Mouse (Mus musculus) skeletal muscle tissue, adult 2 months (tissue): ENCODE results near the gene Rnf7.
"Not testable (repeated sequence)": the region's sequence is repeated elsewhere in the genome, so short reads cannot be mapped to it uniquely, and the experiment has no call there.

Experiments
- DNase-seq: peaks from one replicate; pipeline ENCODE4 v3.0.0-alpha.2; 2012; ENCODE audit warnings: low read depth, low spot score

The Rnf7 gene

DNA sequence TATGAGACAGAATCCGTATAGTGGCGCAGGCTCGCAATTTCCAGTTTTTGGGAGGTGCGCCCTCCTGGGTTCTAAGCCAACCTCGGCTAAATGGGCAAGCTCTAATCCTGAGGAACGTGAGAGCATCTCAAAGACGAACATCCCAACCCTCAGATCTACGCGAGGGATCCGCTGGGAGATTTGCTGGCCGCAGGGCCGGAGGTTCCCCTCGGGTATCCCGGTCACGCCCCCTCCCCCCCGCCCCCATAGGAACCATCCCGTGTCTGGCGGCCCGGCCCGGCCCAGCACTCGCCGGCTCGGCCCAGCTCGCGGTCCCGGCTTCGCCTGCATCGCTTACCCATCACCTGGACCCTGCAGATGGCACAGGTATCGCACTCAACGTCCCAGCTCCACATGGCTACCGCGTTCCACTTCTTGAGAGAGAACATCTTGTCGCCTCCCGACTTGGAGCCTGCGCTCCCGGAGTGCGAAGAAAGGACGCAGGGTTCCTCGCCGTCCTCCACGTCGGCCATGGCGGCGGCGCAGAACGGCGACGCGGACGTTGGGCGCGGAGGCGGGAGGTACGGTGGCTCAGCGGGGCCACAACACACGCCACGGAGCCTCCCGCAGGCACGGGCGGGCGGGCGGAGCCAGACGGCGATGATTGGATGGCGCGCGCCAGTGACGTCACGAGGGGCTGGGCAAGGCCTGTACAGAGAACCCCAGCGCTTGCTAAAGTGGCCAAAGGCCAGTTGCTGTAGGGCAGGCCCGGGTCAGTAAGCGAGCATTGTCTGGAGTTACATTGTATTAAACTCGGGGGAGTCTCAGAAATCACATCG lies at the start of gene Rnf7:
Rnf7 (minus strand) TSS at position 605 of the 818 bp plus-strand sequence.
- peak; percentile 96 for DNase-seq

DNA sequence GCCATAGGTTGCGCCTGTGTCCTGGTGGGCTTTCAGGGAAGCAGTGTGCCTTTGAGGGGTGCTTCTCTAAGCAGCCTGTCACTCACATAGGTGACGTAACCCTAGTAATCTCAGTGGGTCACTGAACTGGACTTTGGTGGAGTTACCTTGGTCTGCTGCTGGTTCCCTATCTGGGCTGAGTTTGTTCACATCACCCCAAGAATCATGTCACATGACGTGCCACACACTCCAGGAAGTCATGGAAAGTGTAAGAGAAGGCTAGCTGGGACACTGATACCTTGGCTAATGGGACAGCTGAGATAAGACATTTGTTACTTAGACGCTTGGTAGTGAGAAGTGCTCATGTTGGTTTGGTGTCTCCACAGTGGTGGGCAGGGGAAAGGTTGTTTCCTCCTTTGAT lies 47.5 kb upstream of the Rnf7 start:
- no peak for DNase-seq

DNA sequence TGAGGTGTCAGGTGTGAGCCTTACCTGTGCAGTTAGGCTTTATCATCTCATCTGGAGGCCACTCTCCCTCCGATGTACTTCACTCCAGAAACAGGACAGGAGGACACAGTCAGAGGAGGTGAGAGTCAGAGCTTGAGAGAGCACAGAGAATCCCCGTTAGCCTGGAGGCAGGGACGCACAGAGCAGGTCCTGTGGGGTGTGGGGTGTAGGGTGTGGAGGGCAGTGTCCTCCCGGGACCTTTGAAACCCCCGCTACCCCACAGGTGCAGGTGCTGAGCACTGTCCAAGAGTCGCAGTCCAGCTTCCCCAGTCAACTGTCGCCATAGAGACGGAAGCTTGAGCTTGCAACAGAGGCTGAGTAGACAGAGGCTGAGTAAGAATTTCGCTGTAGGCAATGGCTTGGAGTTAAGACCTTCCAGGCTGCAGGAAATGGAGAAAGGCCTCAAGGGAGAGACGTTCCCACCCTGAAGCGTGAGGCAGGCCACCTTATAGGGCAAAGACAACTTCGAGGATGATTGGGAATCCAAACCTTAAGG lies 46.6 kb upstream of the Rnf7 start, which contains the start of gene Gm28729:
Gm28729 (minus strand) TSS at position 293 of the 535 bp plus-strand sequence.
- no peak for DNase-seq

DNA sequence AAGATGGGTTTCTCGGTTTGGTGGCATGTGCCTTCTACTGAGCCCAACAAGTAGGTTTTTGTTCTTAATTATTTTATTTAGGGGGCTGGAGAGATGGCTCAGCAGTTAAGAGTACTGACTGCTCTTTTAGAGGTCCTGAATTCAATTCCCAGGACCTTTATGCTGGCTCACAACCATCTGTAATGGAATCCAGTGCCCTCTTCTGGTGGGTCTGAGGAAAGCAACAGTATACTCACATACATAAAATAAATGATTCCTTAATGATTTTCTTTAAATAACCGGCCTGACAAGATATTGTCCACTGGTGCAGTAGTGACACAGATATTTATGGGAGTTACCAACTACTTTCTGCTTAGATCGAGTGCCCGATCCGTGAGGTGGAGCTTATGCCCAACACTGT lies 44.7 kb upstream of the Rnf7 start:
- DNase-seq, result no peak

DNA sequence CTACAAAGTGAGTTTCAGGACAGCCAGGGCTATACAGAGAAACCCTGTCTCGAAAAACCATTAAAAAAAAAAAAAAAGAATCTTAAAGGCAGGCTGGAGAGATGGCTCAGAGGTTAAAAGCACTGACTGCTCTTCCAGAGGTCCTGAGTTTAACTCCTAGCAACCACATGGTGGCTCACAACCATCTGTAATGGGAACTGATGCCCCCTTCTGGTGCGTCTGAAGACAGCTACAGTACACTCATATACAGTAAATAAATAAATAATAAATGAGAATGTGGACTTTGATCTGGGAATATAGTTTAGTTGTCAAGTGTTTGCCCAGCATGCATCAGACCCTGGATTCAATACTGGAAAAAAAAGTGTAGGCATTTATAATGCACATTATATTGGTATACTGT lies 43.1 kb upstream of the Rnf7 start:
- DNase-seq, result not testable (repeated sequence)

DNA sequence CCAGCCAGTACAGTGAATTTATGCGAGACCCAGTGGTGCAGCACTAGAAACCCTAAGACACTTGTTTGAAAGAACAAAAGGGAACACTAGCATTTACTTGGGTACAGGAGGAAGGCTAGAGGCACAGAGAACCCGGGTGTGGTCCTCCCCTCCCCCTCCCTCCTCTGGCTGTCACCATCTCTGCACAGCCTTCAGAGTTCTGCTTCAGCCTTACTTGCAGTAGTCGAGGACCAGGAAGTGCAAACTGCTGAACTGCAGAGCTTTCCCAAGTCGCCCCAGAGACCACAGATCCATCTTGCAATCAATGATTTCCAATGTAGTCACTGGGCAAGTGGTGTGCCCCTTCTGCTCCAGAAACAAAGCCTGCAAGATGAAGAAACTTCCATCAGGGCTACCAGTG lies 39.0 kb upstream of the Rnf7 start:
- no peak for DNase-seq

DNA sequence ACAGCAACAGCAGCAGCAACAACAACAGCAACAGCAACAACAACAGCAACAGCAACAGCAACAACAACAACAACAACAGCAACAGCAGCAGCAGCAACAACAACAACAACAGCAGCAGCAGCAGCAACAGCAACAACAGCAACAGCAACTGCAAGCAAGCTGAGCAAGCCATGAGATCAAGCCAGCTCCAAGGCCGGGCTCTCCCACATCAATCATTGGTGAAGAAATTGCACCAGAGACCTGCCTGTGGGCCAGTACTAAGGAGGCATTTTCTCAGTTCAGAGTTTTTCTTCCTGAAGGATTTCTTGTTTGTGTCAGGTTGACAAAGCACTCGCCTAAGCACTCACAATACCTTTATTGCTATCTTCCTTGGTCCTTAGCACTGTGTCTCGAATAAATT lies 38.3 kb upstream of the Rnf7 start:
- DNase-seq, result no peak

DNA sequence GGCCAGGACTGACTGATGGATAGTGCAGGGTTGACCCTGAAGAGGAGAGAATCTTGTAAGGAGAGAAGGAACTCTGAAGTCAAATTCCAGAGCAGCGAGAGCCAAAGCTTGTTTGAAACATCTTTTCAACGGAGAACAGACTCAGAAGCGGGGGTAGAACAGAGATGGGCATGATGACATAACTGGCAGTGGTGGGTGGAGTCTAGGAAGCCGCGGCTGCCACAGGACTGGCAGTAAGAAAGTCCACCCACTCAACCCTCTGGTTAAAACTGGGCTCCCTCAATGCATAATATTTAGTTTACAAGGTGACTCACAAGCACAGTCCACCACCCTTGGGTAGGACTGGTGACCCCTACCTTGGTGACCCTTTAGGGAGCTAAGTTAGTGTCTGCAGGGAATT lies 37.3 kb upstream of the Rnf7 start:
- no peak for DNase-seq

DNA sequence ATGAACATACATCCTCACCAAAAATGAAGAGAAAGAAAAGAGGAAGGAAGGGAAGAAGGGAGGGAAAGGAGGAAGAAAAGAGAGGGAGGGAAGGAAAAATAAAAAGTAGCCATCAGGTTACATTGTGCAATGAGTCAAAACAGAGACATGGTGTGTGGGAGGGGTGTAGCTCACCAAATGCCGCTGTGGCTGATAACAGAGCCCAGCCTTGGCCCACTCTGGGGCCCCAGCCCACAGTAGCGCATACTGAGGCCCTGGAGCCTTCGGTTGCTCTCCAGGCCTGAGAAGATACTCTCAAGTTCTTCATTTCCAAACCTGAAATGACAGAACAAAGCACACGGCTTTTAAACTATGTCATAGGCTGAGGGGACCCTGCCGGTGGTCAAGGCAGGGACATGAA lies 35.8 kb upstream of the Rnf7 start:
- DNase-seq, result no peak

DNA sequence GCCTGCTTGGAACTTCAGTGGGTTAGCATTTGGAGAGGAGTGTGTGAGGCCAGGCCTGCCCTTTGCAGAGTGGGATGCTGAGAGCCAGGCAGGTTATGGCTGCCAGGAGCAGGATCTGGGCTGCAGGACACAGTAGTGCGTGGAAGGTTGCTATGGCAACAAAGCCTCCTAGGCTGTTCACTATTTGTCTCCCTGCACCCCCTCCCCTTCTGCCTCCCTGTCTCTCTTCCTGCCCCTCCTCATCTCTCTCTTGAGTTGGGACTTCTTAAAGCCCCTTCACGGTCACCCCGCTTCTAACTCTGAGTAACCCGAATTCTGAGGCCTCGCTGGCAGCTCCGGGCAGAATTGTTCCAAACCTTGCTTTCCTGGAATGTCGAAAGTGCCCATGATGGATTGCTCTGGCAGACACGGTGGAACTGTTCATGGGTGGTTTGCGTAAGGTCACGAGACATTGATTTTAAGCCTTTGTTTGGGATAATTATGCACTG lies 27.6 kb upstream of the Rnf7 start:
- DNase-seq, result peak; percentile 19

DNA sequence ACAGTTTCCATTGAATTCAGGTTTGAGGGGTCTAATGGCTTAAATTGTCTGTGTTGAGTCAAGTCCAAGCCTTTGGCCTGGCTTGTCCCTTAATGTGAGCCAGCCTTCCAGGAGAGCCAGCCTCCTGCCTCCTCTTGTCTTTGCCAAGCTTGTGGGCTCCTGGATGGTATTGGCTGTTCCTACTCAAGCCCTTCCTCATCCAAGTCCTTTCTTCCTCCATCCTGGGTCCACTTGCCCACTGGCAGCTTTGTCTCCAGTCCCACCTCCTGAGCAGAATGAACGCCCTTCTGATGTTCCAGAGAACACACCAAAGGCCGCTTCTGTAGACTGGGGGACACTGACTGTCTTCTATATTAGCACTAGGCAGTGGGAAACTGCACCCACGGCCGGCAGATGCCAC lies 26.7 kb upstream of the Rnf7 start:
- no peak for DNase-seq

DNA sequence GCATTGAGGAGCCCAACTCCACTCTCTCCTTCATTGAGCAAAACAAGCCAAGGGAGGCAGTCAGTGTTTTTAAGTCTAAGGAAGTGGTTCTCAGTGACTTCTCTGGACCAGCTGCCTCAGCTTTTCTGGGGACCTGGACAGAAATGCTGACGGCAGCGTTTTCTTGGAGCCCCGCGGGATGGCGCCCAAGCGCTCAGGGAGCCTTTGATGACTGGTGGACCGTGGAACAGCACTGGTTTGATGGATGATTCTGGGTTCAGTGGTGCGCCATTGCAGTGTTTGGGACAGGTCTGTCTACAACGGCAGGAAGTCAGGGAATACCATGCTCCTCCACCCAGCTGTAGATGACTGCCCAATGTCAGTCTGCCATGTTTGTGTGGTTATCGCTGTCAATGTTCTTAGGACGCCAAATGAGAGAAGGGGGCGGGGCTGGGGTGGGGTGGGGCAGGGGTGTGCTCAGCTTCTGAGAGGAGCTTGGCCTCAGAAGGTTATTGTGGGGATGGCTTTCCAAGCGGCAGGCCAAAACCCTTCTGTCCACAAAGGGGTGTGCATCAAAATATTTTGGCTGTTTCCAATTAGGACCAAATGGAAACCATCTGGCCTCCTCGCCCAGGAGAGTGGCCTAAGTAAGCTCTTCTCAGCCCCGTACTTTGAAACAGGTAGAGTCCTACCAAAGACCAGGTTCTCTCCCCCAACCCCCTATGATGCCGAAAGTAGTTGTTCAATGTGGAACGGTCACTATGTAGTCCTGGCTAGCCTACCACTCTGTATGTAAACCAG lies 25.8 kb upstream of the Rnf7 start:
- no peak for DNase-seq

DNA sequence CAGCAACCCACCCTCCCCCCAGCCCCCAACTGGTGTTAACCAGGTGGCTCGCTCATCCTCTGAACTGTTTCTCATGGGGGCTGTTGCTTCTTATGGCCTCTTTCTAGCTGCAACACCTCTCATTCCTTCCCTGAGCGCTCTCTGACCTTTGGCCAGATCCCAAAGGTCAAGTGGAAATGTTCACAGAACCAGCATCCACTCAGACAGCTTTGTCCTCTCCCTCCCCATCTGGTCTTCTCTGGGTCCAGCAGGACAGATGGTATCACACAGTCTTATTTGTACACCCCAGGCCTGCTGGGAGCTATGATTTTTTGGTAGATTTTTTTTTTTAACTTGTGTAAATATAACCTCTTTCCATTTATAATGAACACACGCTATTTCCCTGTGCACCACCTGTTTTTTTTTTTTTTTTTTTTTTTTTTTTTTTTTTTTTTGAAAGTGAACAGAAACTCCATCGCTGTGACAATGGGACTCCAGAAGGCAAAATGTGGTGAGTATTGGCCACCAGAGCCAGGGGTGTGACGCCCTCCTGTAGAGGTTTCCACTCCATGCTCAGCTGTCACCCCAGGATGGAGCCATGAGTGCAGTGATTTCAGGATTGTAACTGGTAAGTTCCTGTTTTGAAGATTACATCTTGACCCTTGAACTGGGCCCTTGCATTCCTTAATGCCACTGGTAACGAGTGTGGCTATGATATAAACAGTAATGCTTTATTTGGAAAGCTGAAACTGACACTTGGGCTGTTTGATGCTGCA lies 24.6 kb upstream of the Rnf7 start:
- DNase-seq, result no peak

DNA sequence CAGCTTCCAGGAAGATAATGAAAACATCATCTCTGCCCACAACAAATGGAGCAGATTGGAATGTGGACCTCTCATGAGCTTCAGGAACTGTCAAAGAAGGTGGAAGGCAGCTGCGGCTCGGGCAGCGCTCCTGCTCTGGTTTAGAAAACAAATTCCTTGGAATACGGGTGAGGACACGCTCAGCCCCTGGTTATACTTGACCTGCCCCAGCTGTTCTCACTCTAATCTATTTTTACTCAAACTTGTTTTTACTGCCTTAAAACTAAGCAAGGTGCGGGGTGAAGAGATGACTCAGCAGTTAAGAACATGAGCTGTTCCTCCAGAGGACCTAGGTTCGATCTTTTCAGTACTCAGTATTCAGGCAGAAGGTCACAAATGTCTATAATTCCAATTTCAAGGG lies 22.7 kb upstream of the Rnf7 start:
- no peak for DNase-seq

DNA sequence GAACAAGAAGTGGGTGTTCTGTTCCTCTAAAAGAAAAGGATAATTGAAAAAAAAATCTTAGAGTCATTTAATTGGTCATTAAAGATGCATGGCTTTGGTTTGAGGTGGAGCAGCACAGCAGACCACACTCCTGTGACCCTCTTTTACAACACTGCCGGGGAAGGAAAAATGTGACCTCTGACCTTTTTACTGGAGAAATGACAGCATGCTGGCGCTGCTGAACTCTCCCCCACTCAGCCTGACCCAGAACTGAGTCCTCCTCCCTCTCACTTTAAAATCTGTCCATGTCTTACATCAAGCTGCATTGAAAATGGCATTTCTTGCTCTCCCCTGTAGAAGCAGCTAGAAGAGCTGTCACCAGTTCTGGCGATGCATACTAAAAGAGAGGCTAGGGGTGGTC lies 14.7 kb upstream of the Rnf7 start:
- DNase-seq, result no peak

DNA sequence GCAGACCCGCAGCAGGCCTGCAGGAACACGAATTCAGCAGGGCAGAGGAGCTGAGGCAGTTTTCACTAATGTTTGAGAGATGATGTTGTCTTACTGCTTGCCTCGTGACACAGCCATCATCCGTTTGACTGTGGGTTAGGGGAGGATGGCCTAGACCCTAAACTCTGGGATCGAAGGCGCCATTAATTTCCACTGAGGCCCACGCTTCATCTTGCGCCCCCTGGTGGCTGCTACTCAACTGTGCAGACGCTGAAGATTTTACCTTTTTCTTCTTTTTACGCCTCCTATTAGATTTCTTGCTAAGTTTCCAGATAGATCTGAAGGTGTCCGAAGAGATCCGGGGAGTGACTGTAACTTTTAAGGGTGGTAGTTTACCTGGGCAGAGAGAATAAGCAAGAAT lies 13.3 kb upstream of the Rnf7 start:
- DNase-seq, result no peak

DNA sequence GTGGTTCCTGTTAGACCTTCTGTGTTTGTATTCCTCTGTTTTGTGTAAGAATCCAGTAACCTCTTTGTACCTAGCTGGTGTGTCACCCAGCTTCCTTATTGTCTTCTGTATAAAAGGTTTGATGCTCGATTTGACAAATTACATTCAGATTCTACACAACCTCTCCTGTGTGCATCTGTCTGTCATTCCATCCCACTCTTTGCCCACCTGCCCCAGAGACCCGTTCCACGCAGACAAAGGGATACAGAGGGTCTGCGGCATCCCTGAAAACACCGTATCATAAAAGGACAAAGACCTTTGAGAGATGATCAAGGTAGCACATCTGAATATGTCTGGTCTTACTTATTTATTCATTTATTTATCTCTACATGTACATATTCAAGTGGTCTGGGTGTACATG lies 9.4 kb upstream of the Rnf7 start:
- not testable (repeated sequence) for DNase-seq

DNA sequence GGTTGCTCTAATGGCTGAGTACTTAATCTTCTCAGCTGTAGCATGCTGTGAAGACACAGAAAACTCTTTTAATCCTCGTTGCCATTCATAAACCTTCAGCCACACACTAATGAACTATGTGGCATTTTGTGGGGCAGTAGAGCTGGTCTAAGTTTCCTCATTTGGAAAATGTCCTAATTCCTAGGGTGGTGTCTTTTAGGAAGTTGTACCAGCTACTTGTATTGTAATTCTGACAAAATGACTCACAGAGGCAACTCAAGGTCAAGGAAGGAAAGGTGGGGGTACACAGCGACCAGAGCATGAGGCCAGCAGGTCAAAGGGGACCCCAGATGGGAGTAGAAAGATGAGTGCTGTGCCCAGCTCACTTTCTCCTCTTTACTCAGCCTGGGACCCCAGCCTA lies 5.2 kb upstream of the Rnf7 start:
- no peak for DNase-seq

DNA sequence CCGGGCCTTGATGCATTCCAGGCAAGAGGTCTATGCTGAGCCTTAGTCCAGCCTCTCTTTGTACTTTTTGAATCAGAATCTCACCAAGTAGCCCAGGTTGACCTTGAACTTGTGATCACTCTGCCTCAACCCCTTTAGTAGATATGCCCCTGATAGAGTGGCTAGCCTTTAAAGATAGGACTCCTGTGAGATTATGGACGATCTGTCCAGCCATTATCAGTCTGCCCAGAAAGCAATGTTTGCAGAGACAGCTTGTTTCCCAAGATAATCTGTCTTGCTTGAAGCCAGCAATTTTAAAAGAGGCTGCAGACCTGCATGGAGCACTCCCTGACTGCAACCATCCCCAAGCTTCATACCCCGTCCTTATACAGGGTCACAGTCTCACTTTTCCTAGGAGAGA lies 4.6 kb upstream of the Rnf7 start:
- no peak for DNase-seq

DNA sequence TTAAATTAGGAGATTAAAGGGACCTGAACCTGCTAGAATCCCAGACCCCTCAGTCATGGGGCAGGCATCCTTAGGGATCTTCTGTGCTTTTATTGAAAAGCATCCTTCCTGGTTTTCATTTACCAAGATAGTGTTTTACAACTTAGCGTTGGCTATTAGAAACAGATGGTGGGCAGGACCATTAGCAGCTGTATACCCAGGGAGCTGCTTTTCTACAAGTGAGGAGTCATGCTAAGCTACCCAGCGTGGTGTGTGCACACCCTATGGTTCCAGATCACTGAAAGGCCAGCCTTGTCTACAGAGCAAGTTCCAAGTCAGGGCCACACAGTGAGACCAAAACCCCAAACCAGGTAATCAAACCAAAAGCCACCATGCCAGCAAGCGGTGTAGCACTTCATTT lies 6.1 kb downstream of the Rnf7 start:
- DNase-seq, result no peak

DNA sequence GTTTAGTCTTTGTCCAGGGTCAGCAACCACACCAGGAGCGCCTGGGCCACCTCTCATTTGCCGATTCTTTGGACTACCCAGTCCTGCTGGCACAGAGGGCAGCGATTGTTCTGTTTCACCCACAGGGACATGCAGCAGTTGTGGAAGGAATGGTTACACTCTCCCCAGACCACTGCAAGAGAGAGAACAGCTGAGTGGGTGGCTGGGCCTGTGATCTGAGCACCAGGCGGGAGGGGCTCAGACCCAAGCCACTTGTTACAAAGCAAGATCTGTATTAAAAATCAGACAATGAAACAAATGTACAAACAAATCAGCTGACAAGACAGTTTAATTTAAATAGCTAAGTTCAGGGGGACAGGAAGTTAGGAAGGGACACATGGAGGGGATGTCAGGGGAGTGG lies 6.8 kb downstream of the Rnf7 start:
- DNase-seq, result not testable (repeated sequence)
